Mouse (Mus musculus) MEL (cell line): ENCODE measurements around the gene Adprhl2. TPM values are rescaled to one million over a fixed set of nuclear protein-coding genes. Genes with fewer than 3 reads are reported as not detected.

Source experiments
- DNase-seq: peaks from one replicate; pipeline ENCODE4 v3.0.0; 2011; ENCODE audit warnings: low read depth, low spot score
- H3K27ac ChIP-seq: 2 replicates; pipeline ENCODE4 v1.5.1; 2012; ENCODE audit warnings: low read depth, mild to moderate bottlenecking, control low read depth, low read length, moderate library complexity; ENCODE audit not compliant: control insufficient read depth
- H3K27me3 ChIP-seq, 2 experiments: fragments of 150-350 bp in 1 of 2; sonication (generic) in 1 of 2; 2 replicates each; pipeline ENCODE4 v1.6.1; 2012; ENCODE audit warnings: low read length in 2 of 2, mild to moderate bottlenecking in 2 of 2, improper control_type of control experiment in 1 of 2, moderate library complexity in 1 of 2; ENCODE audit not compliant: insufficient read depth in 2 of 2, control insufficient read depth in 1 of 2
- H3K36me3 ChIP-seq, 2 experiments: 2 replicates each; pipeline ENCODE4 v1.6.1; 2012 to 2014; ENCODE audit warnings: low read length in 2 of 2, improper control_type of control experiment in 1 of 2, inconsistent platforms in 1 of 2, mild to moderate bottlenecking in 1 of 2; ENCODE audit not compliant: insufficient read depth in 2 of 2, control insufficient read depth in 1 of 2
- H3K4me1 ChIP-seq, 2 experiments: fragments of 150-350 bp in 1 of 2; sonication (generic) in 1 of 2; 2 replicates each; pipeline ENCODE4 v1.6.1; 2012; ENCODE audit warnings: low read length in 2 of 2, improper control_type of control experiment in 1 of 2, mild to moderate bottlenecking in 1 of 2; ENCODE audit not compliant: insufficient read depth in 2 of 2, control insufficient read depth in 1 of 2
- H3K4me3 ChIP-seq, 2 experiments: fragments of 150-350 bp in 1 of 2; sonication (generic) in 1 of 2; 2 replicates each; pipeline ENCODE4 v1.5.1; 2012; ENCODE audit warnings: low read depth in 2 of 2, low read length in 2 of 2, mild to moderate bottlenecking in 2 of 2, moderate library complexity in 2 of 2, control low read depth in 1 of 2, improper control_type of control experiment in 1 of 2; ENCODE audit not compliant: control insufficient read depth in 1 of 2, insufficient read depth in 1 of 2
- H3K79me2 ChIP-seq: 2 replicates; pipeline ENCODE4 v1.6.1; 2012; ENCODE audit warnings: mild to moderate bottlenecking, low read length, moderate library complexity; ENCODE audit not compliant: control insufficient read depth, poor library complexity, insufficient read depth
- H3K9ac ChIP-seq: 2 replicates; pipeline ENCODE4 v1.6.1; 2012; ENCODE audit warnings: low read depth, mild to moderate bottlenecking, control low read depth, low read length, moderate library complexity; ENCODE audit not compliant: control insufficient read depth, poor library complexity, severe bottlenecking
- H3K9me3 ChIP-seq: fragments of 150-350 bp; sonication (generic); replicated peaks from 2 replicates; pipeline ENCODE4 v1.6.1; 2012; ENCODE audit warnings: mild to moderate bottlenecking, low read length, improper control_type of control experiment, moderate library complexity; ENCODE audit not compliant: insufficient read depth
- BHLHE40 ChIP-seq: IDR thresholded peaks from 2 replicates; pipeline ENCODE4 v1.6.1; 2012; ENCODE audit warnings: low read depth, mild to moderate bottlenecking, inconsistent platforms, low read length, improper control_type of control experiment, borderline replicate concordance
- CTCF ChIP-seq, 3 experiments: IDR thresholded peaks in 2 of 3; conservative IDR thresholded peaks in 1 of 3; 2 replicates each; pipeline ENCODE4 v1.5.1; 2011 to 2012; ENCODE audit warnings: low read length in 3 of 3, low read depth in 2 of 3, mild to moderate bottlenecking in 2 of 3, improper control_type of control experiment in 1 of 3, inconsistent platforms in 1 of 3, mixed read lengths in 1 of 3, moderate library complexity in 1 of 3; ENCODE audit not compliant: control insufficient read depth in 1 of 3, insufficient read depth in 1 of 3, poor library complexity in 1 of 3, severe bottlenecking in 1 of 3
- EP300 ChIP-seq, 2 experiments: IDR thresholded peaks; 2 replicates each; pipeline ENCODE4 v1.6.1; 2011; ENCODE audit warnings: improper control_type of control experiment in 2 of 2, low read length in 2 of 2, low read depth in 1 of 2, mild to moderate bottlenecking in 1 of 2
- ETS1 ChIP-seq: IDR thresholded peaks from 2 replicates; pipeline ENCODE4 v1.6.1; 2012; ENCODE audit warnings: low read depth, mild to moderate bottlenecking, inconsistent platforms, low read length, improper control_type of control experiment, moderate library complexity
- GABPA ChIP-seq: IDR thresholded peaks from 2 replicates; pipeline ENCODE4 v1.6.1; 2012; ENCODE audit warnings: low read depth, mild to moderate bottlenecking, inconsistent platforms, low read length, improper control_type of control experiment, moderate library complexity
- GATA1 ChIP-seq: IDR thresholded peaks from 2 replicates; pipeline ENCODE4 v1.6.1; 2011; ENCODE audit warnings: low read depth, low read length, improper control_type of control experiment
- JUND ChIP-seq: IDR thresholded peaks from 2 replicates; pipeline ENCODE4 v1.6.1; 2011; ENCODE audit warnings: low read depth, mild to moderate bottlenecking, improper control_type of control experiment, low read length
- KAT2A ChIP-seq: conservative IDR thresholded peaks from 2 replicates; pipeline ENCODE4 v1.6.1; 2012; ENCODE audit warnings: low read depth, low read length, improper control_type of control experiment, inconsistent platforms
- MAFK ChIP-seq: IDR thresholded peaks from 2 replicates; pipeline ENCODE4 v1.6.1; 2011; ENCODE audit warnings: low read depth, mild to moderate bottlenecking, low read length, improper control_type of control experiment, borderline replicate concordance
- MAX ChIP-seq: IDR thresholded peaks from 2 replicates; pipeline ENCODE4 v1.6.1; 2011; ENCODE audit warnings: low read length, improper control_type of control experiment
- MXI1 ChIP-seq: IDR thresholded peaks from 2 replicates; pipeline ENCODE4 v1.6.1; 2011; ENCODE audit warnings: mild to moderate bottlenecking, low read depth, low read length, improper control_type of control experiment
- MYC ChIP-seq: IDR thresholded peaks from 2 replicates; pipeline ENCODE4 v1.6.1; 2011; ENCODE audit warnings: low read depth, mild to moderate bottlenecking, low read length, improper control_type of control experiment, moderate library complexity
- RAD21 ChIP-seq: IDR thresholded peaks from 2 replicates; pipeline ENCODE4 v1.6.1; 2011; ENCODE audit warnings: mild to moderate bottlenecking, low read depth, low read length, improper control_type of control experiment
- RCOR1 ChIP-seq: IDR thresholded peaks from 2 replicates; pipeline ENCODE4 v1.6.1; 2012; ENCODE audit warnings: low read depth, mild to moderate bottlenecking, inconsistent platforms, low read length, improper control_type of control experiment
- SIN3A ChIP-seq: IDR thresholded peaks from 2 replicates; pipeline ENCODE4 v1.6.1; 2012; ENCODE audit warnings: low read length, improper control_type of control experiment, inconsistent platforms
- SMC3 ChIP-seq: IDR thresholded peaks from 2 replicates; pipeline ENCODE4 v1.6.1; 2011; ENCODE audit warnings: low read depth, low read length, improper control_type of control experiment
- TCF12 ChIP-seq: IDR thresholded peaks from 2 replicates; pipeline ENCODE4 v1.6.1; 2014; ENCODE audit warnings: low read depth, mild to moderate bottlenecking, inconsistent platforms, low read length, improper control_type of control experiment, moderate library complexity
- UBTF ChIP-seq: IDR thresholded peaks from 2 replicates; pipeline ENCODE4 v1.6.1; 2012; ENCODE audit warnings: low read depth, mild to moderate bottlenecking, inconsistent platforms, low read length, improper control_type of control experiment, moderate library complexity, borderline replicate concordance; ENCODE audit not compliant: insufficient read depth
- USF2 ChIP-seq, 2 experiments: IDR thresholded peaks; 2 replicates each; pipeline ENCODE4 v1.6.1; 2011 to 2012; ENCODE audit warnings: improper control_type of control experiment in 2 of 2, low read length in 2 of 2, borderline replicate concordance in 1 of 2, inconsistent platforms in 1 of 2, low read depth in 1 of 2, mild to moderate bottlenecking in 1 of 2; ENCODE audit not compliant: insufficient read depth in 1 of 2
- ZC3H11A ChIP-seq: IDR thresholded peaks from 2 replicates; pipeline ENCODE4 v1.6.1; 2012; ENCODE audit warnings: low read depth, mild to moderate bottlenecking, inconsistent platforms, low read length, improper control_type of control experiment
- ZKSCAN1 ChIP-seq: IDR thresholded peaks from 2 replicates; pipeline ENCODE4 v1.6.1; 2012; ENCODE audit warnings: low read depth, mild to moderate bottlenecking, inconsistent platforms, low read length, improper control_type of control experiment, moderate library complexity
- polyA plus RNA-seq, 2 experiments: library from polyadenylated mRNA; stranded (reverse) in 1 of 2; unstranded in 1 of 2; fragments of >175 nt in 1 of 2; fragments of >200 nt in 1 of 2; gene quantifications; 2 replicates each; pipeline versions ENCODE4 v1.2.1 to v1.2.4; 2012; ENCODE audit warnings: low replicate concordance in 2 of 2, low read depth in 1 of 2; ENCODE audit not compliant: insufficient read length in 2 of 2, insufficient read depth in 1 of 2, missing spikeins in 1 of 2
- total RNA-seq: library from RNA; depleted of rRNA; stranded (reverse); fragments of 300-350 nt; gene quantifications from 2 replicates; pipeline ENCODE4 v1.2.3, GENCODE M21; 2012

Gene Adprhl2
- total and polyA plus RNA-seq, 3 experiments = 53.7 to 62.0 TPM; not detected in 1

- peaks cover 2 to 4% of the 10 kb centered on the region in 2 experiments; a peak in 1 of 4 replicates for H3K36me3 ChIP-seq
- H3K27me3 ChIP-seq = no peaks in the 10 kb centered on the region
- no peaks in the 10 kb centered on the region for H3K4me1 ChIP-seq
- TF ChIP-seq UBTF (no peak), USF2 (IDR thresholded peaks at IDR 0.05; ENCODE audit: borderline replicate concordance in 1 of 2, insufficient read depth in 1 of 2, low read depth in 1 of 2, low read length in 2 of 2) (no peak), EP300 (IDR thresholded peaks at IDR 0.05; ENCODE audit: low read depth in 1 of 2, low read length in 2 of 2) (no peak), MXI1 (no peak), ZKSCAN1 (no peak), CTCF (IDR thresholded peaks at IDR 0.05 in 2 of 3, conservative IDR thresholded peaks at IDR 0.05 in 1 of 3; ENCODE audit: control insufficient read depth in 1 of 3, insufficient read depth in 1 of 3, low read depth in 2 of 3, low read length in 3 of 3, poor library complexity in 1 of 3, severe bottlenecking in 1 of 3) (no peak), JUND (no peak), MAFK (no peak)
- no peak overlapping the region for H3K9ac ChIP-seq
- no peak overlapping the region for H3K27ac ChIP-seq
- no peak overlapping the region for H3K4me3 ChIP-seq
- H3K9me3 ChIP-seq = no peaks in the 10 kb centered on the region
- no peaks in the 10 kb centered on the region for H3K79me2 ChIP-seq
- no peak for DNase-seq
Observed at GRCm38 (mm10) chr4:126343451-126343850, 21.9 kb upstream of the Adprhl2 start.

GRCm38 (mm10) chr4:126339461-126339860 is 18.0 kb upstream of the Adprhl2 start:
- Histone ChIP-seq H3K9ac (no peak overlapping the region), H3K27ac (no peak overlapping the region), H3K79me2 (no peaks in the 10 kb centered on the region), H3K4me1 (no peaks in the 10 kb centered on the region), H3K27me3 (no peaks in the 10 kb centered on the region), H3K36me3 (peaks cover 0 to 4% of the 10 kb centered on the region in 2 experiments; a peak in 1 of 4 replicates), H3K9me3 (no peaks in the 10 kb centered on the region), H3K4me3 (no peak overlapping the region)
- TF ChIP-seq KAT2A (no peak), ETS1 (no peak), GABPA (no peak), BHLHE40 (no peak), TCF12 (no peak), GATA1 (no peak), MAX (no peak), SIN3A (no peak)
- DNase-seq = peak; percentile 32

- no peak overlapping the region for H3K9ac ChIP-seq
- no peaks in the 10 kb centered on the region for H3K4me1 ChIP-seq
- no peaks in the 10 kb centered on the region for H3K36me3 ChIP-seq
- peak; percentile 59 to 79 (median 61) for TF ChIP-seq CTCF (IDR thresholded peaks at IDR 0.05 in 2 of 3, conservative IDR thresholded peaks at IDR 0.05 in 1 of 3; ENCODE audit: control insufficient read depth in 1 of 3, insufficient read depth in 1 of 3, low read depth in 2 of 3, low read length in 3 of 3, poor library complexity in 1 of 3, severe bottlenecking in 1 of 3)
- no peak for TF ChIP-seq RCOR1
- peak; percentile 44; the same call in 1 of the 2 replicates for TF ChIP-seq MYC
- TF ChIP-seq ZC3H11A = peak; percentile 49
- TF ChIP-seq SMC3 = peak; percentile 42
- TF ChIP-seq MAFK = no peak
- TF ChIP-seq RAD21 = peak; percentile 59
- no peaks in the 10 kb centered on the region for H3K79me2 ChIP-seq
- DNase-seq = peak; percentile 66
- no peaks in the 10 kb centered on the region for H3K9me3 ChIP-seq
- no peak overlapping the region for H3K27ac ChIP-seq
- no peaks in the 10 kb centered on the region for H3K27me3 ChIP-seq
- H3K4me3 ChIP-seq = no peak overlapping the region
Observed at GRCm38 (mm10) chr4:126332358-126332757, 10.9 kb upstream of the Adprhl2 start.
